8 mouse cellular contexts compared by ENCODE assay signal in genomic region chr1:119420984-119421575, GRCm38 (mm10). TPM values are rescaled to one million over a fixed set of nuclear protein-coding genes. Genes with fewer than 3 reads are reported as not detected.
DNase-seq lines count a peak whose midpoint lies in the region; ATAC-seq and TF ChIP-seq lines count a peak whose summit lies in the region.

No protein-coding gene starts in this region.

- H3K27ac ChIP-seq in cerebellum, adult 2 months (ENCODE audit: insufficient read depth, low read length): no peak overlapping the region
- H3K27ac ChIP-seq in limb, embryonic 15.5 days: no peak overlapping the region

- intact Hi-C loops in heart, postnatal 14 days (cut with DNase I): loop anchor here (10.0 kb wide), 1 partner anchor 166 kb away; no protein-coding TSS in a partner anchor

- ATAC-seq in limb, embryonic 15.5 days (ENCODE audit: insufficient number of reproducible peaks, low FRiP score, low TSS enrichment, low read depth): no peak

- H3K9me3 ChIP-seq in limb, embryonic 15.5 days: no peaks in the 10 kb centered on the region

- TF ChIP-seq CTCF in cerebellum, adult 2 months (IDR thresholded peaks at IDR 0.05; ENCODE audit: borderline replicate concordance, insufficient read depth, low read depth, low read length): no peak

- WGBS in cerebellum, adult 2 months: under 1% methylated on average over 70 of the region's 78 CpGs
- under 1% methylated on average over 63 of the region's 78 CpGs for WGBS in limb, embryonic 15.5 days

- peak overlapping the region; percentile 100 for H3K4me2 ChIP-seq in limb, embryonic 15.5 days

- H3K4me3 ChIP-seq in cerebellum, adult 2 months (replicated peaks; ENCODE audit: insufficient read depth, low read depth, low read length): peak overlapping the region; percentile 58
- peak overlapping the region; percentile 70 for H3K4me3 ChIP-seq in limb, embryonic 15.5 days

- H3K36me3 ChIP-seq in limb, embryonic 15.5 days: no peaks in the 10 kb centered on the region

- no peaks in the 10 kb centered on the region; the same call in 1 of the 2 replicates for H3K4me1 ChIP-seq in cerebellum, adult 2 months (ENCODE audit: control insufficient read depth, insufficient read depth, low read length)
- peaks cover 51% of the 10 kb centered on the region for H3K4me1 ChIP-seq in limb, embryonic 15.5 days

- peak in 1 of 2 experiments; percentile 19 for DNase-seq in cerebellum, adult 2 months
- no peak for DNase-seq in cerebellum, adult 9-10 months
- DNase-seq in urinary bladder, adult 2 months (ENCODE audit: low spot score): peak; percentile 56
- no peak for DNase-seq in urinary bladder, postnatal 10 days (ENCODE audit: low spot score)
- DNase-seq in heart, postnatal 14 days: peak; percentile 41 to 69
- peak; percentile 62 for DNase-seq in neural tube, embryonic 10.5 days (ENCODE audit: extremely low spot score, low spot score)
- no peak for DNase-seq in frontal cortex, postnatal 36 days (ENCODE audit: low spot score in 2 of 2)

- TF ChIP-seq POLR2A in cerebellum, adult 2 months (IDR thresholded peaks at IDR 0.05; ENCODE audit: borderline replicate concordance, insufficient read depth, low read length): no peak

- peak overlapping the region; percentile 60 for H3K9ac ChIP-seq in limb, embryonic 15.5 days

- H3K27me3 ChIP-seq in cerebellum, adult 2 months (ENCODE audit: control insufficient read depth, insufficient read depth, low read length): peaks cover 7% of the 10 kb centered on the region; the same call in 1 of the 2 replicates
- H3K27me3 ChIP-seq in limb, embryonic 15.5 days: peaks cover 88% of the 10 kb centered on the region

RNA-seq across cellular contexts. Expression of gene Inhbb, which starts 1.0 kb away (rescaled TPM):
- 5.6 and 6.1 TPM in 2 replicates for polyA plus RNA-seq in cerebellum, adult 2 months (2012; rRNA removed)
- polyA plus RNA-seq in urinary bladder, adult 2 months (2012; rRNA removed): 4.3 and 5.1 TPM in 2 replicates
- 1 to 10 TPM; 1.0 to 1.6 TPM for total RNA-seq in heart, postnatal 14 days (2021)
- 1.8 and 2.6 TPM in 2 replicates for polyA plus RNA-seq in limb, embryonic 15.5 days (2015; fragmentation: Nextera tagmentation; extraction: Ambion mirVana)

Comparison
In these comparisons a context has a peak if more than half of its experiments do, and no peak if none do; other contexts are left out.
1. DNase-seq: peak in urinary bladder, adult 2 months (single experiment), heart, postnatal 14 days (2 of 2) and neural tube, embryonic 10.5 days (single experiment); none in cerebellum, adult 9-10 months (single experiment), urinary bladder, postnatal 10 days (single experiment) and frontal cortex, postnatal 36 days (0 of 2).